Mouse (Mus musculus) mouse embryonic stem cell (cell line): ENCODE measurements around the gene Amacr.
"Not testable (repeated sequence)": the region's sequence is repeated elsewhere in the genome, so short reads cannot be mapped to it uniquely, and the experiment has no call there.

ENCODE experiments used
- in situ Hi-C, 2 experiments: fragments of 300-500 bp; cut with MboI; formaldehyde crosslinking; loops; 1 replicate in 1 of 2; 3 replicates in 1 of 2; pipeline ENCODE4 v1.14.3; 2019 to 2020; ENCODE audit warnings: low sequenced_read_pairs in 2 of 2, low pct_unique_long_range_greater_than_20kb in 1 of 2, mixed read lengths in 1 of 2; ENCODE audit not compliant: unreplicated experiment in 1 of 2

The Amacr gene

DNA sequence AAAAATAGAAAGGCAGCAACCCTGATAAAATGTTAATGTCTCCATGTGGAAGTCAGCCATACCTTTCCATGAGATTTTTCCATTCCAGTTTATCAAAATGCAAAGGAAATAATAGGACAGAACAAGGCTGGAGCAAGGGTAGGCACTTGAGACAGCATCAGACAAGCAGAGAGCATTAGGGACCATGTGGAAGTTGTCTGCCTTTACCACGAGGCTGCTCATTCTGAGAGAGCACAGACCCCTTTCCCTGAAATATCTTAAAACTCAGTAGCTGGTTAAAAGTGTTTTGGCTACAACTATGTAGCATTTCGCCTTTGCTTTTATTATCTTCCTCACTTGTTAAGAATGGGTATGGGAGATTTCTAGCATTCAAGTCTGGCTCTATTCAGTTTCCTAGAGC, 844 bp upstream of the Amacr start:
- in situ Hi-C loops, result no loop called here

DNA sequence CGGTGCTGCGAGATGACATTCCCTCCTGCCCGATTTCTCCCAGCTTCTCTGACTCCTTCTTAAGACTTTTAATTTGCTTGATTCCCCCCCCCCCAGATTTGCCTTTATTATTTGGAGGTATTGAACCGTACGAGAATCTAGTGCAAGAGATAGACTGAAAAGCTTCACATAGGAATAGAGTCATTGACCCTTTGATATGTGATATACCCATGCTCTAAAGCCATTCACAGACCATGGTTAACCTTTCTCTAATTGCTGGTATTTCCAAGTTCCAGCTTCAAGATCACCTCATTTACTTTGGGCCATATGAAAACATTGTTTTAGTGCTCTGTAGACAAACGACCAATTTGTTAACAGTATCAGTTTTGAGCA, 494 bp downstream of the Amacr start:
- in situ Hi-C loops, result no loop called here

DNA sequence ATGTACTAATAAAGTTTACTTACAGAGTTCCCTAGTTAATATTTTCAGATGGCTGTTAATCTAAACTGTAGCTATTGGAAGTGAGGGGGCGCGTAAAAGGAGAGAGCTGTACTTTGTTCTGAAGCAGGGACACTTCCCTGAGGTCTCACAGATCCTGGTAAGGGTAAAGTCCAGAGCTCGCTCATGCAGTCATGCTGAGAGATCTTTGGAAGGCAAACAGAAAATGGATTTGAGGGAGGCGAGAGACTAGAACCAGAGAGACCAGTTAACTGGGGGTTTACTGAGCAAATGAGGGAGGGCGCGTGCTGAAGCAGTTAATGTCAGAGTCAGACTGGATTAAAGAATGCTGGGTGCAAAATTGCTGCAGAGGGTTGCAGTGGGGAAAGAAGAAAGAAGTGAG, 4.2 kb downstream of the Amacr start:
- in situ Hi-C loops, result no loop called here

DNA sequence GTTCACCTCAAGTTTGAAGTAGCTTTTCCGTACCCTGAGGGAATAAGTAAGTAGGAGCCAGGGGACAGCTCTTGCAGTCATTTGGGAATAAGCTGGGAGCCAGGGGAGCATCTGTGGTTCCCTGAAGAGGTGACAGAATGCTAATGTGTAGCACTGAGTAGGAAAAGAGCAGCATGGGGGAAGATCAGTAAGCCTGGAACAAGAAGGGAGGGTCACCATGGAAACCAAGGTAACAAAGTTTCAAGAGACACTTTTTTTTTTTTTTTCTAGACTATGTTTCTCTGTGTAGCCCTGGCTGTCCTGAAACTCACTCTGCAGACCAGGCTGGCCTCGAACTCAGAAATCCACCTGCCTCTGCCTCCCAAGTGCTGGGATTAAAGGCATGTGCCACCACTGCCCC, 4.9 kb downstream of the Amacr start:
- in situ Hi-C loops, result not testable (repeated sequence)

DNA sequence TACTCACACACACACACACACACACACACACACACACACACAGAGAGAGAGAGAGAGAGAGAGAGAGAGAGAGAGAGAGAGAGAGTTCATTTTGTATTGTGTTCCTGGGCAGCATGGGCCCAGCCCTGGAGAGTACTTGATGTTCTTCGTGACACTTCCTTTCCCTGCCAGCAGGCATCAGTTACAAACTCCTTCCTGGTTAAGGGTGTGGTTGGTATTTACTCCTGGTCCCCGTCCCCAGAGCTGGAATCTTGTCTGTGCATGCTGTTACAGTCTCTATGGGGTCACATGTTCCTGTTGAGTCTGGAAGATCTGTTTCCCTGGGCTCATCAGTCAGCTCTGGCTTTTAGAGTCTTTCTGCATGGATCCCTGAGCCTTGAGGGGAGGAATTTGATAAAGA, 8.9 kb downstream of the Amacr start:
- in situ Hi-C loops, result no loop called here

DNA sequence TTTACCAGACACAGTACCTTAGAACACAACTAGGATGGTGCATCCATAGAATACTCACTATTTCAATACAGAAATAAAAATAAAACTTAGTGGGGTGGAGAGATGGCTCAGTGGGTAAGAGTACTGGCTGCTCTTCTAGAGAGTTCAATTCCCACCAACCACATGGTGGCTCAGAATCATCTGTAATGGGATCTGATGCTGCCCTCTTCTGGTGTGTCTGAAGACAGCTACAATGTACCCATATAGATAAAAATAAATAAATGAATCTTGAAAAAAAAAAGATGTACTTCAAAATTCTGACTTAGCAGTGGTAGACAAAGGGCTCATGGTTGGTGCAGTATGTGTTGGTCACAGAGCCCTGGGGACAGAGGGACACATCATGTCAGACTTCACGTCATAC, 10.0 kb downstream of the Amacr start:
- in situ Hi-C loops, result no loop called here

DNA sequence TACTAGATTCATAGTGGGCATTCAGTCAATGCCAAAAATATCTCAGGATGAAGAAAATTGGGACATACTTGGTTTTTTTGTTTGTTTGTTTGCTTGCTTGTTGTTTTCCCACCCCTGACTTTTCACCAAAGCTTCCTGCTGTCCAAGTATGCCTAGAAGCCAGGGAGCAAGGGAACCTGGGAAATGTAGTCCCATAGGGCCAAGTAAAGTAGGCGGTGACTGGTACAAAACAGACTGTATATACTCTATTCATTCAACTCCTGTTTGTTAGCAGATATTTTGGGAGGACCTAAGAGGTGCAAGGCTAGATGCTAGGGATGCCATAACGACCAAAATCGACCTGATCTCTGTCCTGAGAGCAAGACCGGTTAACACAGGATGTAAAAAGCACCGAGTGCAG, 18.3 kb downstream of the Amacr start:
- in situ Hi-C loops, result loop anchor here in 1 of 2 experiments (10.0 kb wide), 1 partner anchor 375 kb away; no protein-coding TSS in a partner anchor

DNA sequence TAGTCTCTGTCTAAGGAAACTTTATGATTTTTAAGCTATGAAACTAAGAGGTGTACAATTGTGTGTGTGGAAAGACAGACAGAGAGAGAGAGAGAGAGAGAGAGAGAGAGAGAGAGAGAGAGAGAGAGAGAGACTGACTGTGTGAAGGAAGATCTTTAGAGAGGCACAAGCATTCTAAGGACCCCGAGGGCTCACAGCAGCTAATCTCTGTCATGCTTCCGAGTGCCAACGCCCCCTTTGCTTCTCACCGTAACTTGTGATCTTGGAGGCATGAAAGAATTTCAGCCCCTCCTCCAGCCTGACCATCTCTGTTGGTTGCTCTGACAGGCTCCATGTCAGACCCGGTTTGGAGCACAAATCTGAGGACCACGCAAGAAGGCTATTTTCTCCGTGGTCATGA, 18.9 kb downstream of the Amacr start, which contains the start of gene Slc45a2:
TSS of gene Slc45a2 (plus strand) at position 301 of the 400 bp plus-strand sequence.
- in situ Hi-C loops, result loop anchor here in 1 of 2 experiments (10.0 kb wide), 1 partner anchor 374 kb away; no protein-coding TSS in a partner anchor

DNA sequence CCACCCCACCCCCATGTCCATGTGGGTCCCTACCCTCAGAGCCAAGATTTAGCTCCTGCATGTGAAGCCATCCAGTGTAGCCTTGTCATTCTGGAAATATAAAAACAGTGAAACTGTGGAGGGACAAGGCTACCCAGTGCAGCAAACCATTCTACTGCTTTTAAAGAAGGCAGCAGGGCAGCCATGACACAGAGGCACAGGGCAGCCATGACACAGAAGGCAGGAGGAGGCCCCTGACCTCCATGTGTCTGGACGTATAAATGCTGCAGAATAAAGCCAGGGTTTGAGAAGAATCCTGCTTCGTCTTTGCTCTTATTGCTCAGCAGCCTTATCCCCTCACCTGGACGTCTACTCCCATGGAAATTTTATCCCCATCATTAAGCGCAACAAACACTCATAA, 22.2 kb downstream of the Amacr start:
- in situ Hi-C loops, result loop anchor here in 1 of 2 experiments (10.0 kb wide), 1 partner anchor 371 kb away; no protein-coding TSS in a partner anchor

DNA sequence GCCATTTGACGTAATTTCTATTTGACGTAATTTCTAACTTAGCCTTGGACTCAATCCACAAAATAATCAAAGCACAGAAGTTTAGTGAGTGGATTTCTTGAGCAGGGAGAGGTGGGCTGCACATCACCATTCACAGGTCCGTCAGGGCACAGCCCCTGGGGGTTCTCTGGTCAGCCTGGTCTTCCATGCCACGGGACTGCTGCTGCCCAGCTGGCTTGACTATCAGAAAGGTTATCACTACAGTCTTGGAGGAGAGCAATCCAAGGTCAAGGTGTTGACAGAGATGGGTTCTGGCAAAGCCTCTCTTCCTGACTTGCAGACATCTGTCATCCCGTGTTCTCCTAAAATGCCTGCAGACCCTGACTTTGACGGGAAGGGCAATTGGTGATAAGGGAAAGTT, 23.1 kb downstream of the Amacr start:
- in situ Hi-C loops, result loop anchor here in 1 of 2 experiments (10.0 kb wide), 1 partner anchor 370 kb away; no protein-coding TSS in a partner anchor

DNA sequence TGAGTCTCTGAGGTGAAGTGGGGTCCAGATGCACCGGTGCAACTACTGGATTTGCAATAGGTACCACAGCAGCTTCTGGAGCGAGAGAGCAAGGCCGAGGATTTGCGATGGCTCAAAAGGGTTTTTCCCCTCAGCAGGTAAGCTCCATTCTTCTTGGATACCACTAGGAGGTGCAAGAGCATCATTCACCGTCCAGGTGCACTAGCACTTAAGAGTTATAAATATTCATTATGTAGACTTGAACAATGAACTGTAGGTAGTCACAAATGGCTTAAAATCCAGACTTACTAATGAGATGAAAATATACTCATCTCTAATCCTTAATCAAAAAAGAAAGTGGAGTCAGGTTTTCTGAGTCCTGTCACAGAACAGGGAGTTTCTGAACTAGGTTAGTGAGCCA, 27.2 kb downstream of the Amacr start:
- in situ Hi-C loops, result loop anchor here in 1 of 2 experiments (10.0 kb wide), 1 partner anchor 366 kb away; no protein-coding TSS in a partner anchor

DNA sequence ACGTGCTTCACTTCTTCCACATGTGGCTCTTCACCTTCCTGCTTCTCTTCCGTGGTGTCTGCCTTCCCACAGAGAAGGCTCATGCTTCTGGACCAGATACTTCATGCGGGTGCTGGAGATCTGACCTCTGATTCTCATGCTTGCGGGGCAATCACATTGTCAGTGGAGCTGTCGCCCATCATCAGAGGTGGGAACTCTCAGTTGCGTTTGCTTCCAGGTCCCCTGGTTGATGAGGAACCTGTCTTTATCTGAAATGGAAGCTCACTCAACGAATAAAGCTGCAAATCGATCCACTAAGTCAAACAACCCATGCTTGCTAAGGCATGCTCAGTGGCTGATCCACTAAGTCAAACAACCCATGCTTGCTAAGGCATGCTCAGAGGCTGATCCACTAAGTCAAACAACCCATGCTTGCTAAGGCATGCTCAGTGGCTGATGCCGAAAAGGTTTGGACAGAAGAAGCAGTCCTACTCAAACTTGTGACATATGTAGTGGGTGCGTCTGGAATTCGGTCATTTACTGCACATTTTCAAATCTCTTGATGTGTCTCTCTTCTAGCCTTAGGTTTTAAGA, 29.5 kb downstream of the Amacr start:
- in situ Hi-C loops, result loop anchor here in 1 of 2 experiments (10.0 kb wide), 1 partner anchor 86 kb away; no protein-coding TSS in a partner anchor

DNA sequence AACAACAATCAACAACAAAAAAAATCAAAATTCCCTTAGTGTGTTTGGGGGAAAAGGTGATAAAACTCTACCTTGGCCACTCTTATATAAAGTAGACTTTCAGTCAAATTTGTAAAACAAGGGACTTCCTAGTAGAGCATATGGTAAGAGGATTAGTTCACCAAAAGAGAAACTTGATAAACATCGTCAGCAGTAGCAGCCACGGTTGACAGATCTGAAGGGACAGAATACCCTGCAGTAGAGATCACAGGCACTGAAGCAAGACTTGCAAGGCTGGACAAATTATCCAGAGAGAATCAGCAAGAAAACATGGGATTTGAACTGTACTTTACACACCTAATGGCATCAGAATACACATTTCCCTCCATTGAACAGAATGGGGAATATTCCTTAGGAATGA, 33.4 kb downstream of the Amacr start:
- in situ Hi-C loops, result loop anchor here in 1 of 2 experiments (10.0 kb wide), 1 partner anchor 90 kb away; no protein-coding TSS in a partner anchor

DNA sequence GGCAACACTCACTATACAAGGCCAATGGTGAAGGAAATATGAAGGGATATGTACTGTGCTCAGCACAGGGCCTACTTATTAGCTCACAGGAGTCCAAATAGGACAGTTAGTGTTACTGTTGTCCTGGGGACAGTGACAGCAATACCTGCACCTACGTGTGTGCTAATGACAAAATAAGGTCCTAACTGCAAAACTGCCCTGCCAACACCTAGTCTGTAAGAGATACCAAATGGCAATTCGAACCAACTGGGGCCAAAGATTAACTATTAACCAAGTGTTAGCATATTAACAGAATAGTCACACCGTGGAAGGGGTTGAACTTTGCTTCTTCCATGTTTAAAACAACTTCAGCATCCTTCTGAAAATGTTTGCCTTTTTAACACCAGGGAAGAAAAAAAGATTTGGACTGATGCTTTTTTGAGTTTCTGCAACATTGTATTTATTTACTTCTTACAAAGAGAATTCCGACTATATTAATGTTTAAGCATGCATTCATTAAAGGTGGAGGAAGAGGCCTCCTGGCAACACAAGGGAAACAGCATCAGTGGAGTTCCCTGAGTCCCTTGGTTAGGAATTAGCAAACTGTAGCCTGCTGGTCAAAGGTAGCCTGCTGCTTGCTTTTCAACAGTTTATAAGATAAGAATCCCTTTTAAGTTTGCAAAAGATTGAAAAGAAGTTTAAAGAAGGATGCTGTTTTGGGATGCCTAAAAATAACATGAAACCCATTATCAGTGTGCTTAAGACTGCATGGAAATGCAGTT, 45.4 kb downstream of the Amacr start:
- in situ Hi-C loops, result no loop called here

DNA sequence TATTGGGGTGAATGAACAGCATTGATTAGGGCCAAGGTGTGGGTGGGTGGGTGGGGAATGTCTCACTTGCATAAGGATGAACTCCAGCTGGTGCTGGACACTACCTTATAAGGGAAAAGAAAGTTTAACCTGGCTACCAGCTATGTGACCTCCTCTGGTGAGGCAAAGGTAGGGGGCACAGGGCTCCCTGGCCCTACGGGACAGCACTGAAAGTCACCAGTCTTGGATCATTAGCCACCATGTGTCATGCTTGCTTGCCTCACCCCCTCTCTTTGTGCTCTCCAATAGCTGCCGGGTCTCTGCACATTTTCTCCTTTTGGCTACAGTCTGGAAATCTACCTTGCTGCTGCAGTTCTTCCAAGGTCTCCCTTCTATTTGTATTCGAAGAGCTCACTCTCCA, 48.6 kb downstream of the Amacr start:
- in situ Hi-C loops, result loop anchor here in 1 of 2 experiments (10.0 kb wide), 1 partner anchor 295 kb away; no protein-coding TSS in a partner anchor

DNA sequence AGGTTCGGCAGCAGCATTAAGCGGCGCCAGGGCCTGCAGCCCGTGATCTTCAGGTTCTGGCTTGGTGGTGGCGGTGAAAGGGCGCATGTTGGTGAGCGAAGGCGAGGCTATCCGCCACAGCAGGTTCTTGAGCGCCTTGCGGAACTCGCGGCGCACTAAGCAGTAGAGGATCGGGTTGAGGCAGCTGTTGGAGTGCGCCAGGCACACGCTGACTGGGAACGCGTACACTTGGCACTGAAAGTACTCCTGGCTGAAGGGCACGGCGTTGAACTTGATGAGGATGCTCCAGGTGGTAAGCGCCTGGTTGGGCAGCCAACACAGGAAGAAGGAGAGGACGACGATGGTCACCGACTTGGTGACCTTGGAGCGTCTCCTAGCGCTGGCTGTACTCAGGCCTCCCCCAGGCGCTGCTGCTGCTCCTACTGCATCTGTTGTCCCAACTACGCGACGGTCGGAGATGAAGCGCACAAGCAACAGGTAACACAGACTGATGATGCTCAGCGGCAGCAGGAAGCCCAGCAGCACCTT, 54.5 kb downstream of the Amacr start:
- in situ Hi-C loops, result loop anchor here in 1 of 2 experiments (10.0 kb wide), 1 partner anchor 289 kb away; no protein-coding TSS in a partner anchor

DNA sequence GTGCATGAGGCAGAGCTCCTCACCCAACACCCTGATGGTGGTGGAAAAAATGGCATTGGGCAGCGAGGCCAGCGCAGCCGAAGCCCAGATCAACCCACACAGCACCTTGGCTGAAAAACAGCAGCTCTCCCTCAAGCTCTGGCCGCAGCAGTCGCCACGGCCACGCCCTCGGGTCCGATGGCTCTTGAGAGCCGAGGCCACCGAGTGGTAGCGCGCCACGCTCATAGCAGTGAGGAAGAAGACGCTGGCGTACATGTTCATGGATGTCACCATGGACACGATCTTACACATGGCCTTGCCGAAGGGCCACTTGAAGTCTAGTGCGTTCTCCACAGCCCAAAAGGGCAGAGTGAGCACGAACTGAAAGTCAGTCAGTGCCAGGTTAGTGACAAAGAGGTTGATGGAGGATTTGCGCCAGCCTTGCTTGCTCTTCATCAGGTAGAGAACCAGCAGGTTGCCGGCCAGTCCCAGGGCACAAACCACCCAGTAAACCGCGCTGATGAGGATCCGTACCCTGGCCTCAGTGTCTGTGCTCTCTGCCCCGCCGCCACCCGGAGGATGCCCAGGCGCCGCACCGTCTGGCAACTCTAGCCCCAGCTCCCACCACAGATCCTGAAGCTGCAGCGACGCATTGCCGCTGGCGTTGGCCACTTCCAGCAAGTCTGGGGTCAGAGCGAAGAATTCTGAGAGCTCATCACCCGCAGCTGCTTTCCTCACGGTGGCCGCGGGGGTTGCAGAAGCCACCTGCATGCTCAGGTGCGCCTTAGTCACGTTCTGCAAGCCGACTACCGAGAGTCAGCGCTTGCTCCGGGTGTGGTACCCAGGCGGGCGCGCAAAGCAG, 55.2 kb downstream of the Amacr start:
- in situ Hi-C loops, result loop anchor here in 1 of 2 experiments (10.0 kb wide), 1 partner anchor 288 kb away; no protein-coding TSS in a partner anchor

DNA sequence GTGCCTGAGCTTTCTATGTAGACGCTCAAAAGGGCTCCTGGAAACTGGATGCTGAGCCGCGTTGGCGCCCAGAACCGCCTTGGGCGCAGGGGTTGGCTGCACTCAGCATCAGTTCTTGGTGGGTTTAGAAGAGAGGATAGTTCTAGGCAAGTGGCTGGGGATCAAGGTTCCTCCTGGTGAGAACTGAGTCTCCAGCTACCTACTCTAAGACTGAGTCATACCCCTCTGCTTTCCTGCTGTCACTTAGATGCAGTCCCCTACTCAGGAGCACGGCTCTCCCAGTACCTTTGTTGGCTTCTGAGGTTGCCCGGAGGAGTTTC, 55.8 kb downstream of the Amacr start:
- in situ Hi-C loops, result loop anchor here in 1 of 2 experiments (10.0 kb wide), 1 partner anchor 287 kb away; no protein-coding TSS in a partner anchor
